Mouse (Mus musculus) embryo, embryonic 10 days (tissue): Measurements from ENCODE around the gene Sytl3.
"Not testable (repeated sequence)": the region's sequence is repeated elsewhere in the genome, so short reads cannot be mapped to it uniquely, and the experiment has no call there.

Source experiments
- DNase-seq: peaks from one replicate; pipeline ENCODE4 v3.0.0-alpha.2; 2015; ENCODE audit warnings: low spot score

The Sytl3 gene

DNA sequence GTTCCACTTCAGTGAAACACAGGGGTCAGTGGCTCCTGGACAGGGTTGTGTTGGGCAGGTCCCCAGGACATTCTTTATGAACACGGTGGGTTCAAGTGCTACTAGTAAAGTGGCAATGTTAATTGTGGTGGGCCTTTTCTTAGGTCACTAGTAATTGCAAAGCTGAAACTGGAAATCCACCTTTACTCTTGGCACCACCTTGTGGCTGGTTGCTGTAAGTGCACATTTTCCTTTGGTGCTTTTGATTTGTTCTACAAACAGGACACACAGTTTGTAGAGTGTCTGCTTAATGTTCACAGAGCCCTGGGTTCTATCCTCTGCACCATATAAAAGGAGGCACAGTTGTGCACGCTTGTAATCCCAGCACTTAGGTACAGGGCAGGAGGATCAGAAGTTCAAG is 32.7 kb downstream of the Sytl3 start:
- peak; percentile 70 for DNase-seq

DNA sequence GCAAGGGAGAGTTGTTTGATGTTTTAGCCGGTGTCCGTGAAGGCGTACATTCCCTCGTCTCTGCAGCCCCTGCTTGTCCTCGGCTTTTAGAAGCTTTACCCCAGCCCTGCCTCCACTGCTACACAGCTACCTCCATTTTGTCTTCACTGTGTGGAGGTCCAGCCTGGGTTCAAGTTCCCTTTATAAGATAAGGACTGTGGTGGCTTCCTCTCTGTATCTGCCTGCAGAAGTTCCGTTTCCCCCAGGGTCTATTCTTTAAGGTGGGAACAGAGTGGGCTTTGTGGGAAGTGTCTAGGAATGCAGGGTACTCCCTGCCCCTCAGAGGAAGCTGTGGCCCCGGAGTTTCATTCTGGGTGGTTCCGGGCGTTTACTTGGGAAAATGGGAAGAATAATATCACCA is 36.8 kb downstream of the Sytl3 start:
- not testable (repeated sequence) for DNase-seq

GRCm38 (mm10) chr17:6696521-6696920 is 37.6 kb downstream of the Sytl3 start:
- DNase-seq = not testable (repeated sequence)

- peak; percentile 38 for DNase-seq
Observed at GRCm38 (mm10) chr17:6697224-6697775, 38.4 kb downstream of the Sytl3 start.

DNA sequence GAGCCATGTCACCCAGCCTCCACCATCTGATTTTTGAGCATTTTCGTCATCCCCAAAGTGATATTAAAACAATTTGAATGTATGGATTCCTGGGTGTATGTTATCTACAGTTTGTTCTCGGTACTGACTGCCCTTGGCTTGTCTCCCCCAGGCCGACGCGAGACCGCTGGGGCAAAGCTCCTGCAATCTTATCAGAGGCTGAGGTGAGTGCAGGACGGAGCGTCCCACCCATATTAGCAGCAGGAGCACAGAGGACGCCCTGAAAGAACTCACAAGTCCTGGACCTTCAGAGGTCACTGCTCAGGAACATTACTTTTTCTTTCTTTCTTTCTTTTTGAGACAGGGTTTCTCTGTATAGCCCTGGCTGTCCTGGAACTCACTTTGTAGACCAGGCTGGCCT is 40.6 kb downstream of the Sytl3 start:
- not testable (repeated sequence) for DNase-seq

DNA sequence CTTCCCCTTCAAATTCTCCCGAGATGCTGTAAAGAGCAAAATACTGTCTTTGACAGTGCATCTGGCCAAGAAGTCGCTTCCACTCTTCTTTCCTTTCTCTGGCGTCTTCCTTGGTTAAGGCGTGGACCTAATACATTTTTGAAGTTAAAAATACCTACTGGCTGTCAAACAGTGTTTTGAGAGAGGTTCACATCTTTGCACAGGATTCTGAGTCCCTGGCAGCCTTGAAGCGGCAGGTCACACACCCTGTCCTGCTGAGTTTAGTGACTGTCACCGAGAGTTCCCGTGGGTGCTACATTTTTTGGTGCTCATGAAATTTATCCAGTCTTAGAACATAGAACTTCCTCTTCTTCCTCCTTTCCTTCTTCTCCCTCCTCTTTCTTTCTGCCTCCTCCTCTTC is 41.2 kb downstream of the Sytl3 start:
- DNase-seq = not testable (repeated sequence)

- DNase-seq = not testable (repeated sequence)
Observed at GRCm38 (mm10) chr17:6702625-6703221, 43.8 kb downstream of the Sytl3 start.

DNA sequence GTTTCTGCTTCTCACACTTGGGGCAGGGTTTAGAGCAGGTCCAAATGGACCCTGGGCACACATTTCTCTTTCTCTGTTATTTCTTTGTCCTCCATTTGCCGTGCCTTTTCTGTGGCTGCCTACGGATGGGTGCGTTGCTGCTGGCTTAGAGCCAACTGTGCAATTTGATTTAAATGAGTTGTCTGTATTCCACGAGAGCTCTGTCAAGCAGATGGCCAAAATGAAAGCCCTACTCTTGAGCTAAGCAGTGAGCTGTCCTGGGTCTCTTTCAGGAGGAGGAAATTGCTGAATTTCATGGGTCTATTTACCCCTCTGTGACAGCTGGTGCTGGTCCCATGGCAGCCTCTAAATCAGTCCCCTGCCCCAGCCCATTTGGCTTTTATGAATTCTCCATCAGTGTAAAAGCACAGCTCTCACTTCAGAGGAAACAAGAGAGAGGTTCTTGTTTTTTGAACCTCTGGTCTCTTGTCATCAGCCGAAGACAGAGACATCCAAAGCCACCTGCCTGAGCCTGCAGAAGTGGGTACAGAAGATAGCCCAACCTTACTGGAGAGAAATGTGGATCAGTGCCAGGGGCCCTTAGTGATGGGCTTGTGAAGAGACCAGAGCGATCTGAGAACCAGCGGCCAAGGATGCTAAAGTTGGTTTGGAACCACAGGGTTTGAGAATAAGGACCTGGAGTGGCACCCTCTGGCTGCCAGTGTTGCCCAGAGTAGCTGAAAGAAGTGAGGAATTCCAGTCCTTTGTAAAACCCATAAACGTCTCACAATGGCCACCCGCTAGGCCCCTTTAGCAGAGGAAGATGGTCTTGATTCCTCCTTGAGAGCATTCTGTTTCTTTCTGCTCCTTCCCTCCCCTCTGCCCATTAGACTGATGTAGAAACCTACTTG is 44.7 kb downstream of the Sytl3 start:
- not testable (repeated sequence) for DNase-seq

GRCm38 (mm10) chr17:6706448-6706847 is 47.6 kb downstream of the Sytl3 start:
- DNase-seq = not testable (repeated sequence)

DNA sequence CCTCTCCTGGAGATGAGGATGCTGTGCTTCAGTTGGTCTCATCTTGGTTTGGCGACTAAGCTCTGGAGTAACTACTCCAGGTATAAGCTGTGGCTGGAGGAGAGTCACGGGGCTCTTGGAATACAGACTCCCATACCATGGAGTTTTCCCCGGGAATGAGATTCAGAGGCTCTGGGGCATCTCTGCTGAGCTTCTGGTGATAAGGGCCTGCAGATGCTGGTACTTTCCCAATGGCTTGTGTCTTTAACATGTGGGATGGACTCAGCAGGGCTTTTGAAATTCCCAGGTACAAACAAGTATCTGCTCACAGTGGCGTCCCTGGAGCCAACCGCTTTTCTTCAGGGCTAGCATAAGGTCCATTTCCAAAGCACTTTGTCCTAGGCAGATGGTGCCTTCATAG is 48.5 kb downstream of the Sytl3 start:
- DNase-seq = not testable (repeated sequence)

DNA sequence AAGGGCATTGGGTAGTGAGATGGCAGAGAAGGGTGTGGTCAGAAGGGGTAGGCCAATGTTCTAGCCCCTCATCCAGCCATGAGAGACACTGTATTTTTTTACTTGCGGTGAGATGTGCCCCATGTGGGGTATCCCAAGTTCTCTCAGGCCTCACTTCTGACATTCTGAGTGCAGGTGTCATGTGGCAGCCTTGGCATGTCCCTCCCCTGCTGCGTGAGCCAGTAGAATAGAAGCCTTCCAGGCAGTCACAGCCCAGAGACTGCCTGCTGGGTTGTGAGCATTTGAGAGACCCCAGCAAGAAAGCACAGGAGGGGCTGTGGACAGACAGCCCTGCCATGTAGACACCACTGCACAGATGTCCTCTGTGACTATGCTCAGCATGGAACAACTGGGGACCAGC is 49.3 kb downstream of the Sytl3 start:
- not testable (repeated sequence) for DNase-seq

GRCm38 (mm10) chr17:6713483-6713882 is 54.6 kb downstream of the Sytl3 start:
- not testable (repeated sequence) for DNase-seq

- not testable (repeated sequence) for DNase-seq
Observed at GRCm38 (mm10) chr17:6713944-6714343, 55.1 kb downstream of the Sytl3 start.

GRCm38 (mm10) chr17:6727996-6728610 is 69.2 kb downstream of the Sytl3 start:
- DNase-seq = no peak

GRCm38 (mm10) chr17:6729244-6729742 is 70.4 kb downstream of the Sytl3 start:
- DNase-seq = no peak

GRCm38 (mm10) chr17:6731132-6731531 is 72.2 kb downstream of the Sytl3 start:
- DNase-seq = no peak

DNA sequence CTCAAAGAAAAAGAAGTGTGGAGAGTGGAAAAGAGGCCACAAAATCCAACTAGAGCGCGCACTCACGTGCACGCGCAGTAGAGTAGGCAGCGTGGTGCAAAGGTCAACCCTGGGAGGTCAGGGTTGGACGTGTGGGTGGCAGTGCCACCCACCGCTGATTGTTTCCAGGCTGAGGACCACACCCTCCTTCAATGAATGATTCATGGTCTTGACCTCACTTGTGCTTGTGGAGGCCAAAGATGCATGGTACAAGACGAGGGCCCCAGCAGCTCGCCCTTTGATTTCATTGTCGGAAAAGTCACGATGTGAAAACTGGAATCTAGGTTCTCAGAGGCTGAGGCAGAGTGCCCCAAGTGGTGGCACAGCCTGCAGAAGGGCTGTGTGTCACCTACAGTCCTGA is 72.7 kb downstream of the Sytl3 start:
- DNase-seq = no peak

- DNase-seq = no peak
Observed at GRCm38 (mm10) chr17:6732665-6733064, 73.8 kb downstream of the Sytl3 start.

GRCm38 (mm10) chr17:6733322-6733875 is 74.5 kb downstream of the Sytl3 start:
- DNase-seq = no peak

DNA sequence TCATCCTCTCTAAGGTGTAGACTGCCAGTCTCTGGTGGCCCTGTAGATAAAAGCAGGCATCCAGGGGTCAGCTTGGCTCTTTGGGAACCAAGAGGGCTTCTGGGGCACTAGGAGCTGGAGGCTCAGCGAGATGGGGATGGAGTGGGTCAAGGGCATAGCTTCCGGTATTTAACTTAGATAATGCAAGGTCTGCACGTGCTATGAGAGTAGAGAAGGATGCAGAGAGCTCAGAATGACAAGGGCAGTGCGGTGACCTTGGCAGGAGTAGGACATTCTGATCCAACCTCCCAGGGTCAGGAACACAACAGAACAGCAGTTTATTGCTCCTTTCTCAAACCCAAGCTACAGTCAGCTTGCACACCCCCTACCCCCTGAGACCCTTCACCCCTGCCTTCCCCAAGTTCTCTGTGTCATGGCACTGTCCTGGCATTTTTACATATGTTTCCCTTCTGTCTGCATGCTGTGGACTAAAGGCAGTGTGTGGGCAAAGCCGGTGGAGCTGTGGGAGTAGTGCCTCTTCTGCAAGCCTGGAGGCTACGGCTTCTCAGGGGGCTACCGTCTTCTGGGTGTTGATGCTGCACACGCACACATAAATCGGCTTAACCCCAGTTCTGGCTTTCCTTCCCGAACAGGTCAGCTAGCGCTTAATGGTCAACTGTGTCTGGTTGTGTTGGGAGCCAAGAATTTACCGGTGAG is 76.0 kb downstream of the Sytl3 start:
- DNase-seq = no peak
